Mouse (Mus musculus) B cell, adult 2 months (primary cell): ENCODE data around the gene Slx1b.

Experiments used
- DNase-seq, 2 experiments: peaks; one replicate each; pipeline ENCODE4 v3.0.0; 2022

Gene Slx1b

GRCm38 (mm10) chr7:126672111-126672510, 23.5 kb downstream of the Slx1b start:
- DNase-seq: no peak

DNA sequence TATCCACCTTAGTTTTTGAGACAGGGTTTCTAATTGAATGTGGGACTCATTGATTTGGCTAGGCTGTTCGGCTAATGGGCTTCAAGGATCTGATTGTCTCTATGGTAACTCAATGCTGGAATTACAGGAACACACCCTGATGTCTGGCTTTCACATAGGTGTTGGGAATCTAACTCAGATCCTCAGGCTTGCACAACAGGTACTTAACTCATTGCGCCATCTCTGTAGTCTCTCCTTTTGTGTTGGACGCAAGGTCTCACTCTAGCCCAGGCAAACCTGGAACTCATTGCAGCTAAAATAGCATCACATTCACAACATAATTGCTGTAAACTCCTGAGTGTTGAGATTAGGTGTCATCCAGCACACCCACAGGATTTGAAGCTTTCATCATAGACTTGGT, 25.4 kb downstream of the Slx1b start:
- DNase-seq: no peak

GRCm38 (mm10) chr7:126668452-126668851, 27.1 kb downstream of the Slx1b start:
- DNase-seq: no peak

- no peak for DNase-seq
Measured at GRCm38 (mm10) chr7:126667495-126668090, 28.0 kb downstream of the Slx1b start.

GRCm38 (mm10) chr7:126665269-126665668, 30.3 kb downstream of the Slx1b start:
- no peak for DNase-seq

GRCm38 (mm10) chr7:126663646-126664045, 31.9 kb downstream of the Slx1b start:
- DNase-seq: no peak

GRCm38 (mm10) chr7:126659771-126660170, 35.8 kb downstream of the Slx1b start:
- no peak for DNase-seq

- no peak for DNase-seq
Measured at GRCm38 (mm10) chr7:126657522-126657921, 38.1 kb downstream of the Slx1b start.

DNA sequence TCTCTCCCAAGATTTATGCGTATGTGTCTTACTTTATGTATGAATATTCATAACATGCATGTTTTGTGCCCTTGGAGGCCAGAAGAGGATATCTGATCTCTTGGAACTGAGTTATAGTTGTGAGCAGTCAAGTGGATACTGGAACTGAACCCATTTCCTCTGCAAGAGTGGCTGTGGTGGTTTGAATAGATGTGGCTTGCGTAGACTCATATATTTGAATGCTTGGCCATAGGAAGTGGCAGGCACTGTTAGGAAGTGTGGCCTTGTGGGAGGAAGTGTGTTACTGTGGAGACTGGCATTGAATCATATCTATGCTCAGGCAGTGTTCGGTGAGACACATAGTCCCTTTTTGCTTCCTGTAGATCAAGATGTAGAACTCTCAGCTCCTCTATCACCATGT, 39.9 kb downstream of the Slx1b start:
- DNase-seq: peak; percentile 43 to 55

DNA sequence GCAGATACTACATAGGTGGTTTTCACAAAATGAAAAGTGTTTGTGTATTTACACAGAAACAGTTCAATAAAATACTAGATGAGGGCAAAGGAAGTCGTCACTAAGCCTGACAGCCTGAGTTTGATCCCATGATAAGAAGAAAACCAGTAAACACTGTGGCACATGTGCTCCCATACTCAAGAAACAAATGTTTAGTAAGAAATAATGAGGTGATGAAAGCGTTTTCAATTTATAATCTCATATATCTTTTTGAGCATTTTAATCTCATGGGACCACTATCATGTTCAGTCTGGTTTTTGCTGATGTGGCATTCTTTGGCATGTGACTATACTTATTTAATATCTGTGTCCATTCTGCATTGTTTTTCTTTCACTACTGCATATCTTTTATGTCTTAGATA, 41.6 kb downstream of the Slx1b start:
- DNase-seq: no peak

DNA sequence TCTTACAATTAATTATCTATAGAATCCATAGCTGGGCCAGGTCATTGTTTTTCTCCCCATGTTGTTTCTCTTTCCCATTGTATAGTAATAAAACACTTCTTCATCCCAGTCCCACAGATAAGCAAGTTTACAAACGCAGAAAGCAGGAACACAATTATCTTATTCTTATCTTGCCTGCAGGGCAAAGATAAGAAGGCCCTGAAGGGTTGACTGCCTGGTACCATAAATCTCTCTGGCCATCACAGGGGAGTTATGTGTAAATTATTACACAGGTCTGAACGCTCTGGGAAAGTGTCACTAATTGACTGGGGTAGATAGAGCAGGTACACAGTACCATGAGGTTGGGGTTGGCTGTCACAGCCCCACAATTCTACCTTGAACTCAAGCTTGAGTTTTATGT, 44.7 kb downstream of the Slx1b start:
- no peak for DNase-seq

DNA sequence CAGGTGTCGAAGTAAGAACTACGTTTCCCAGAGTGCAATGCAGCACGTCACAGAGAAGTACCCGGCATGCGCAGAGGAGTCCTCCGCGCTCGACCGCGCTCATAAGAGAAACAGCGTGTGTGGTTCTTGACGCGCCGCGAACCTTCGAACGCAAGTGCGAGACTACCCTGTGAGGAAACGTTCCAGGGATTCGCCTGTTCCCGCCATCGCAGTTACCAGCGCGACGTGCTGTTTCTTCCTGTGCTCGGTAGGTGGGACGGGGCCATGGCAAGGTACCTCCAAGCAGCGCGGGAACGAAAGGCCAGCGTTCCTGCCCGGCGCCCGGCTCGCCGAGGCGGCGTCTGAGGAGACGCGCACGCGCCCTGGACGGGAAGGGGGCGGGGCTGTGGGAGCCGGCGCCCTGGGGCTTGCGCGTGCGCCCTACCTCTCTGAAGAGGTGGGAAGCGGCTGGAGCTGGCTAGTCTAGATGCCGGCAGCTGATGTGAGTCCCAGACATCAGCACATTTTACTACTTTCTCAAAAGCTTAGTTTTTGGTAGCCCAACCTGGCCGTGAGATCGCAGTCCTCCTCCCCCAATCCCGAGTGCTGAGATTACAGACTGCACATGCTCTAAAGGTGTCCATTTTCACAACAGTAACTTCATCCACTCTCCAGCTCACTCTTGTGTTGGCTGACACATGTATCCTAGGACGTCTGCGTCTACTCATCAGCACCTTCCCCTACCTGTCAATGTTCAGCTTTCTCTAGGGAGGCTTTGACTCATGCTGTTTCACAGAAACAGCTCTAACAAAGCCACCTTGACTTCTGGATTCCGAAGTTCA, 46.1 kb downstream of the Slx1b start, which contains the start of gene Sgf29:
Sgf29 (plus strand) TSS at position 79 of the 821 bp plus-strand sequence.
- peak; percentile 94 to 96 for DNase-seq

- peak; percentile 9 to 16 for DNase-seq
Measured at GRCm38 (mm10) chr7:126648486-126648885, 47.1 kb downstream of the Slx1b start.

GRCm38 (mm10) chr7:126645708-126646107, 49.9 kb downstream of the Slx1b start:
- peak in 1 of 2 experiments; percentile 2 for DNase-seq

DNA sequence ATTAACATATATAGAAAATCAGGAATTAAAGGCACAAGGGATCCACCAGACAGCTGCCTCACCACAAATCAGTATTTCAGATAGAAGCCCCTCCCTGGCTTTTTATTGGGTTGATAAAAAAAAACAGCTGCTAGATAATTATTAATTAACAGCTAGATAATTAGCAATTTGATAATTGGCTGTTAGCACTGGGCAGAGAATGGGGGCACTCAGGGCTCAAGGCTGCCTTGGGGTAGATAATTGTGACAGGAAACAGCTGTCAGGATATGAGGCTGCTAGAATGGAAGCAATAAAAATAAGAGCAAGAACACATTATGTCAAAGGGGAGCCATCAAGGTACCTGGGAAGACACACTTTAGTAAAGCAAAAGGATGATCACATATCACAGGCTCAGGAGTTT, 50.7 kb downstream of the Slx1b start:
- DNase-seq: no peak

GRCm38 (mm10) chr7:126644345-126644744, 51.2 kb downstream of the Slx1b start:
- DNase-seq: no peak

- peak; percentile 48 to 53 for DNase-seq
Measured at GRCm38 (mm10) chr7:126643244-126643617, 52.4 kb downstream of the Slx1b start.

DNA sequence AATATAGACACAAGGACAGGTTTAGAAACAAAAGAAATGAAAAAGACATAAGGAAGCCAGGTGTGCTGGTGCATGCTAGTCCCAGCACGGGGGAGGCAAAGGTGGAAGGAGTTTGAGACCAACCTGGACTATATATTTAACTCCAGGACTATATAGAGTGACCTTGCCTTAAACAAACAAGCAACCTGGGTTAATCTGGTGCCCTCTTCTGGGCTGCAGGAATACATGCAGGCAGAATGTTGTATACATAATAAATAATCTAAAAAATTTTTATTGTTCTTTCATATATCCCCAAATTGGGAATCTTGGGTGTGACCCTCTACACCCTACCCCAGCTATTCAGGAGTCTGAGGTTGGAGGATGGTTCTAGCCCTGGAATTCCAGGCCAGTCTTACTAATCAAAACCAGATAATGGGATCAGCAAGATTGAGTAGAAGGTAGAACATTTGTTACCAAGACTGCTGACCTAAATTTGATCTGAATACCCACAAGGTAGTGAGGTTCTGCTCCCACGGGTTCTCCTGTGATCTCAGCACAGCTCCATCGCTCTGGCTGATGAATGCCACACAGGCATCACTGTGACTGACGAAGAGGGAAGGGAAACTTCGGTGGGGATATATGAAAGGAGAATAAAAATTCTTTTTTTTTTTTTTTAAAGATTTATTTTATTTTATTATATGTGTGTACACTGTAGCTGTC, 52.9 kb downstream of the Slx1b start:
- no peak for DNase-seq
